Mouse (Mus musculus) T-helper 2 cell (primary cell): ENCODE results near the gene Vmn1r13.
"Not testable (repeated sequence)": the region's sequence is repeated elsewhere in the genome, so short reads cannot be mapped to it uniquely, and the experiment has no call there.

Source experiments
- in situ Hi-C: fragments of 300-600 bp; cut with MboI, MseI; formaldehyde crosslinking; loops from one replicate; pipeline ENCODE4 v1.15.1; 2025; ENCODE audit warnings: high pct_unique_total_duplicates

The Vmn1r13 gene

GRCm38 (mm10) chr6:57202990-57203389 lies at the start of gene Vmn1r13:
Vmn1r13 (plus strand) TSS chr6:57203290.
- in situ Hi-C loops, result not testable (repeated sequence)

- in situ Hi-C loops, result no loop called here
These were observed 46.5 kb upstream of the Vmn1r13 start, which contains the start of gene Vmn1r12 for GRCm38 (mm10) chr6:57156619-57157018. Vmn1r12 (plus strand) TSS chr6:57156919.

GRCm38 (mm10) chr6:57190016-57190415 lies 13.1 kb upstream of the Vmn1r13 start:
- in situ Hi-C loops, result not testable (repeated sequence)

- in situ Hi-C loops, result no loop called here
These were observed 28.3 kb downstream of the Vmn1r13 start, which contains the start of gene Vmn1r14 for GRCm38 (mm10) chr6:57231386-57231785. Vmn1r14 (plus strand) TSS chr6:57231686.

GRCm38 (mm10) chr6:57257652-57258051 lies 54.6 kb downstream of the Vmn1r13 start, which contains the start of gene Vmn1r15:
Vmn1r15 (plus strand) TSS chr6:57257952.
- in situ Hi-C loops, result no loop called here

GRCm38 (mm10) chr6:57260990-57261389 lies 57.9 kb downstream of the Vmn1r13 start:
- in situ Hi-C loops, result no loop called here
